Mouse (Mus musculus): Measurements from ENCODE around the gene Gm1673. TPM values are rescaled to one million over a fixed set of nuclear protein-coding genes. Genes with fewer than 3 reads are reported as not detected.

The Gm1673 gene
- not detected for polyA plus RNA-seq (2014; fragmentation: Illumina TruSeq; extraction: RNeasy Lipid Tissue Mini Kit (QIAGEN cat#74804))

DNA sequence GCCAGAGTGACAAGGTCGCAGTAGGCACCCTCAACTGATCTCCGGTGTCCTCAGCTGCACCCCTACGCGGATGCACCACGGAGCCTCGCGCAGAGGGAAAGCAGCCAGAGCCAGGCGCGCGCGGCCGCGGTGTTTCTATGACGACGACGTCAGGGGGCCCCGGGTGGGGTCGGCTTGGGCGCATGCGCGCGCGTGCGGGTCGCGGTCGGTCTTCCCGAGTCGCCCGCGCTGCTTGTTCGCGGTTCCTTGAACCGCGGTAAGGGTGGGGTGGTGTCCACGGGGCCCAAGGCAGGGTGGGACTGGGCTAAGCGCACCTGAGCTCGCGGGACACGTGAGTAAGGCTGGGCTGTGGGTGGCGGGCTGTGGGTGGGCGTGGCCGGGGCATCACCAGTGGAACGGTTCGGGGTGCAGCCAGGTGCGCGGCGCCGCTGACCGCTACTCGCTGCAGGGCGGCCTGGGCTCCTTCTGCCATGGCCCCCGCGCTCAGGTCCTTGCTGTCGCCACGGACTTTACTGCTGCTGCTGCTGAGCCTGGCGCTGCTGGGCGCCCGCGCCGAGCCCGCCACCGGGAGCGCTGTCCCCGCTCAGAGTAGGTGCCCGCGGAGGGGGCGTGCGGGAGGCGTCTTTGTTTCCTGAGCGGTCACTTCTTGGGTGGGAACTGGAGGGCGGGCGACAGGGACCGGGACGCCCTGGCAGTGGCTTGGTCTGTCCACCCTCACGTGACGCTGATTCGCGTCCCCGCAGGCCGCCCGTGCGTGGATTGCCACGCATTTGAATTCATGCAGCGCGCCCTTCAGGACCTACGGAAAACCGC is at the start of gene Gm1673:
Gene Gm1673, plus strand, starts transcription at position 125 of the 813 bp plus-strand sequence.

DNA sequence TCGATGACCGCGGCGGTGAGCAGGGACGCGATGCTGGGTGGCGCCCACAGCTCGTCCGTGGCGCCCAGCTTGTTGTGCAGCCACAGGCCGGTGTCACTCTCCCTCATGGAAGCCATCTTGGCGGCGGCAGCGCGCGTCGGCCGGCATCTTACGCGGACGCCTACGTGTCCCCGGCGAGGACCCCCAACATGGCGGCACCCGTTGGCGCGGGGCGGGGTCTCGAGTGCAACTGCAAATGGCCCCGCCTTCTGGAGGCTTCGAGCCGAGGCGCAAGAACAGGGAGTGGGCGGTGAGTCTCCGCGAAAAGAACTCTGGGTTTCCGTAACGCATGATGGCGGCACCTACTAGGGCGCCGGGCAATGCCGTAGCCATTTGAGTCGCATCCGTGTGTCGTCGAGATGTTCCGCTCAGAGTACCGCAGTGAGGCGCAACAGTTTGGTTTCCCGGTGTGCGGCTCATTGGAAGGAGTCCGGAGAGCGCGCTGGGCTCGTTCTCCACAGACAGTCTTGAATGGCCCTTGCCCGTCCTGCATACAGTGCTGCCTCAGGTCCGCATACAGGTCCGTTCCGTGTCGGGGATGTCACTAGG is 47.0 kb upstream of the Gm1673 start, which contains the start of gene Nelfa:
Gene Nelfa, minus strand, starts transcription at position 294 of the 588 bp plus-strand sequence.

DNA sequence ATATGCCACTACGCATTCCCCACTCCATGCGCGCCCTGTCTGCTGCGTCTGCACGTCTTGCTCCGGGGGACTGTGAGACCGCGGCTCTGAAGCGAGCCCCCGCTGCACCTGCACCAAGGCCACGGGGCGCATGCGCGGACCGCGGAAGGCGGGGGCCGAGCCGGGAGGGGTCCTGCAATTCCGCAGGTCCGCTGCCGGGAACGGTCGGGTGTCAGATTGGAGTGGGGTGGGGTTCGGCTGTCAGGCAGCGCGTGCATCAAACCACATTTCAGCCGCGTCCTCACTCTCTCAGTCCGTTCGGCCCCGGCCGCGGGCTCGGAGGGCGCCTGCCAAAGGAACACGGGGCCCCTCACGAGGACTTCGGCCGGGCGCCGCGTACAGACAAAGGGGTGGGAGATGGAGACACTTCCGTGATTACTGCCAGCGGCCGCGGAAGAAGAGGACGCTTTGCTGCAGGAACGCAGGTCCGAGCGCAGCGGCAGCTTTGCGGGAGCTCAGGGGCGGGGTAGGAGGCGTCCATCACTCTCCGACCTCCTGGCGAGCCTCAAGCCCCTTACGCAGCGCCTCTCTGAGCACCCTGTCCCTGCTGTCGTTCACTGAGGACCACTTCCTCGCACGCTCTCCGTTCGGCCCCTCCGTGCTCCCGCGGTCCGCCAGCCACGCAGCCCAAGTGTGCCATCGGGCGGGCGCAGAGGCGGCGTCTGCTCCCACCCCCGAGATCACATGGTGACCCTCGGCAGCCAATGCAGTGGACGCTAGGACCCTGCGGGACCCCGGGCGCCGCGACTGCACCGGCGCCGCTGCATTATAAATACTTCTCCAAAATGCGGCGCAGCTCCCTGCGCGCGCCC is 12.8 kb downstream of the Gm1673 start, which contains the start of gene Nat8l:
Gene Nat8l, plus strand, starts transcription at position 142 of the 851 bp plus-strand sequence.

Other genes starting within 250 kb of the Gm1673 start
- gene Letm1, start 200.6 kb upstream of the Gm1673 start, polyA plus RNA-seq (2014; fragmentation: Illumina TruSeq; extraction: RNeasy Lipid Tissue Mini Kit (QIAGEN cat#74804)): 7.2 TPM
- gene Nsd2, start 162.7 kb upstream of the Gm1673 start, polyA plus RNA-seq (2014; fragmentation: Illumina TruSeq; extraction: RNeasy Lipid Tissue Mini Kit (QIAGEN cat#74804)): 171 TPM
- gene Nelfa, start 47.0 kb upstream of the Gm1673 start, polyA plus RNA-seq (2014; fragmentation: Illumina TruSeq; extraction: RNeasy Lipid Tissue Mini Kit (QIAGEN cat#74804)): 5.2 TPM
- gene Nat8l, start 12.6 kb downstream of the Gm1673 start, polyA plus RNA-seq (2014; fragmentation: Illumina TruSeq; extraction: RNeasy Lipid Tissue Mini Kit (QIAGEN cat#74804)): 0.11 TPM
- 1.0 TPM for gene Poln, start 186.0 kb downstream of the Gm1673 start, polyA plus RNA-seq (2014; fragmentation: Illumina TruSeq; extraction: RNeasy Lipid Tissue Mini Kit (QIAGEN cat#74804))
- gene Haus3, start 186.1 kb downstream of the Gm1673 start, polyA plus RNA-seq (2014; fragmentation: Illumina TruSeq; extraction: RNeasy Lipid Tissue Mini Kit (QIAGEN cat#74804)): 117 TPM
- gene Mxd4, start 204.3 kb downstream of the Gm1673 start, polyA plus RNA-seq (2014; fragmentation: Illumina TruSeq; extraction: RNeasy Lipid Tissue Mini Kit (QIAGEN cat#74804)): 12.6 TPM